Mouse (Mus musculus): ENCODE measurements at regions not wholly inside any gene's neighbourhood (a gene's known extent, or its start where the extent isn't known, plus 50 kb on each side); places are given as distances from the start of the nearest gene placed in this dataset.
"Not testable (repeated sequence)": the region's sequence is repeated elsewhere in the genome, so short reads cannot be mapped to it uniquely, and the experiment has no call there.

GRCm38 (mm10) chr3:81750164-81750563 is 182.2 kb upstream of the Ctso start:
- peak; percentile 35 for DNase-seq

- no peak for DNase-seq
These were observed 179.4 kb upstream of the Ctso start for GRCm38 (mm10) chr3:81752955-81753354.

- DNase-seq: no peak
These were observed 172.0 kb upstream of the Ctso start for GRCm38 (mm10) chr3:81760383-81760782.

- no peak for DNase-seq
These were observed 171.5 kb upstream of the Ctso start for GRCm38 (mm10) chr3:81760914-81761313.

- DNase-seq: no peak
These were observed 160.6 kb upstream of the Ctso start for GRCm38 (mm10) chr3:81771812-81772211.

GRCm38 (mm10) chr3:81773012-81773411 is 159.4 kb upstream of the Ctso start:
- DNase-seq: no peak

GRCm38 (mm10) chr3:81782081-81782480 is 150.3 kb upstream of the Ctso start:
- DNase-seq: no peak

GRCm38 (mm10) chr3:81782921-81783541 is 149.4 kb upstream of the Ctso start:
- DNase-seq: peak; percentile 80

GRCm38 (mm10) chr3:81788915-81789314 is 143.5 kb upstream of the Ctso start:
- no peak for DNase-seq

- no peak for DNase-seq
These were observed 142.7 kb upstream of the Ctso start for GRCm38 (mm10) chr3:81789664-81790063.

GRCm38 (mm10) chr3:81802096-81802495 is 130.3 kb upstream of the Ctso start:
- DNase-seq: no peak

GRCm38 (mm10) chr3:81805745-81806144 is 126.7 kb upstream of the Ctso start:
- no peak for DNase-seq

- DNase-seq: no peak
These were observed 122.8 kb upstream of the Ctso start for GRCm38 (mm10) chr3:81809604-81810003.

- DNase-seq: no peak
These were observed 112.1 kb upstream of the Ctso start for GRCm38 (mm10) chr3:81820304-81820703.

GRCm38 (mm10) chr3:81829525-81829924 is 102.9 kb upstream of the Ctso start:
- DNase-seq: no peak

GRCm38 (mm10) chr3:81829966-81830599 is 102.3 kb upstream of the Ctso start:
- DNase-seq: peak; percentile 6

- peak; percentile 30 for DNase-seq
These were observed 96.8 kb upstream of the Ctso start for GRCm38 (mm10) chr3:81835380-81836157.

GRCm38 (mm10) chr3:81836478-81836877 is 95.9 kb upstream of the Ctso start:
- no peak for DNase-seq

- not testable (repeated sequence) for DNase-seq
These were observed 94.3 kb upstream of the Ctso start for GRCm38 (mm10) chr3:81838121-81838520.

GRCm38 (mm10) chr3:81864487-81864886 is 67.9 kb upstream of the Ctso start:
- peak; percentile 62 for DNase-seq

Measured in retina, postnatal 1 day (tissue).